Mouse (Mus musculus) hindbrain, embryonic 10.5 days (tissue): ENCODE measurements around the gene Mtcl1. TPM values are rescaled to one million over a fixed set of nuclear protein-coding genes. Genes with fewer than 3 reads are reported as not detected.
A peak's percentile ranks its signal among the peaks of the same experiment; 100 is the strongest.

Experiments used
- DNase-seq: peaks from one replicate; pipeline ENCODE4 v3.0.0-alpha.2; 2017; ENCODE audit warnings: low spot score
- H3K27ac ChIP-seq: fragments of 300-500 bp; sonication (generic); 2 replicates; pipeline ENCODE4 v1.5.1; 2016; ENCODE audit warnings: mild to moderate bottlenecking, moderate library complexity
- H3K27me3 ChIP-seq: fragments of 300-500 bp; sonication (generic); 2 replicates; pipeline ENCODE4 v1.6.1; 2016; ENCODE audit warnings: mild to moderate bottlenecking; ENCODE audit not compliant: poor library complexity, insufficient read depth, severe bottlenecking
- H3K36me3 ChIP-seq: fragments of 300-500 bp; sonication (generic); 2 replicates; pipeline ENCODE4 v1.6.1; 2016; ENCODE audit warnings: mild to moderate bottlenecking, moderate library complexity
- H3K4me1 ChIP-seq: fragments of 300-500 bp; sonication (generic); replicated peaks from 2 replicates; pipeline ENCODE4 v1.6.1; 2016; ENCODE audit warnings: mild to moderate bottlenecking
- H3K4me3 ChIP-seq: fragments of 300-500 bp; sonication (generic); 2 replicates; pipeline ENCODE4 v1.5.1; 2016; ENCODE audit warnings: mild to moderate bottlenecking, moderate library complexity
- H3K9me3 ChIP-seq: fragments of 300-500 bp; sonication (generic); 2 replicates; pipeline ENCODE4 v1.6.1; 2016; ENCODE audit warnings: mild to moderate bottlenecking, moderate library complexity
- WGBS: fragments of 180-500 bp; shearing (Covaris S2); methylation state at CpG from one replicate; pipeline ENCODE4 v1.1.7; 2016; 5-methylcytosine and 5-hydroxymethylcytosine counted together
- polyA plus RNA-seq: library from polyadenylated mRNA; unstranded; fragments of >200 nt; fragmentation: Nextera tagmentation; extraction: Ambion mirVana; gene quantifications from 2 replicates; pipeline ENCODE4 v1.2.1, GENCODE M21; 2016

Mtcl1 gene
- polyA plus RNA-seq = 52.8 and 89.7 TPM in 2 replicates

GRCm38 (mm10) chr17:66449460-66450341, at the start of gene Mtcl1:
Gene Mtcl1 (minus strand): TSS chr17:66449750.
- Histone ChIP-seq H3K4me3 (peak within 1 kb of the TSS; percentile 96), H3K27me3 (peaks cover 8% of the 10 kb centered on the region; the same call in 1 of the 2 replicates), H3K4me1 (peaks cover 76% of the 10 kb centered on the region), H3K27ac (peak within 1 kb of the TSS; percentile 97), H3K9me3 (no peaks in the 10 kb centered on the region), H3K36me3 (no peaks in the 10 kb centered on the region)
- WGBS = under 1% methylated on average over 76 of the region's 76 CpGs
- peak; percentile 85 for DNase-seq

GRCm38 (mm10) chr17:66498598-66498997, 49.0 kb upstream of the Mtcl1 start:
- no peak overlapping the region for H3K4me3 ChIP-seq
- H3K9me3 ChIP-seq = no peaks in the 10 kb centered on the region
- peaks cover 92% of the 10 kb centered on the region for H3K36me3 ChIP-seq
- H3K27me3 ChIP-seq = no peaks in the 10 kb centered on the region
- no peaks in the 10 kb centered on the region for H3K4me1 ChIP-seq
- WGBS = 92% methylated on average over 14 of the region's 14 CpGs
- H3K27ac ChIP-seq = no peak overlapping the region
- no peak for DNase-seq

DNA sequence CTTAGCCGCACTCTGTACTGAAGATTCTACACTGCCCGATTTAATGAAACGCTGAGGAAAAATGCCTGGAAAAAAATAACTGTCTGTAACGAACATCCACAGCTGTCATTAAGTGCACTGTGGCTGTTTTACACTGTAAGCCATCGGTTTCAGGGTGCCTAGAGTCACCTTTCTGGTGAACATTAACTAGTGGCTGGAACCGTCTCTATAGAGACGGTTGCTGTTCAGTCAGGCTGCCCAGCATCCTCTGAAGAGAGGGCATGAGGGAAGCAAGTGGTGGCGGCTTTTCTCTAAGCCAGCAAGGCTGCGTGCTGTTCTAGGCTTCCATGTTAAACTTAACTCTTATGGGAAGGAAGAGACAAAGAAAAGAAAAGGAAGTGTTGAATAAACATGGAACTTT, 47.0 kb upstream of the Mtcl1 start:
- Histone ChIP-seq H3K4me1 (no peaks in the 10 kb centered on the region), H3K9me3 (no peaks in the 10 kb centered on the region), H3K27me3 (no peaks in the 10 kb centered on the region), H3K27ac (no peak overlapping the region), H3K36me3 (peaks cover 81% of the 10 kb centered on the region), H3K4me3 (no peak overlapping the region)
- no peak for DNase-seq
- WGBS = 94% methylated on average over 9 of the region's 9 CpGs

GRCm38 (mm10) chr17:66490022-66490601, 40.6 kb upstream of the Mtcl1 start:
- H3K36me3 ChIP-seq = peaks cover 16% of the 10 kb centered on the region
- no peaks in the 10 kb centered on the region for H3K27me3 ChIP-seq
- no peak overlapping the region for H3K27ac ChIP-seq
- peak; percentile 57 for DNase-seq
- no peaks in the 10 kb centered on the region for H3K9me3 ChIP-seq
- peaks cover 10% of the 10 kb centered on the region for H3K4me1 ChIP-seq
- no peak overlapping the region for H3K4me3 ChIP-seq
- WGBS = 47% methylated on average over 10 of the region's 10 CpGs

DNA sequence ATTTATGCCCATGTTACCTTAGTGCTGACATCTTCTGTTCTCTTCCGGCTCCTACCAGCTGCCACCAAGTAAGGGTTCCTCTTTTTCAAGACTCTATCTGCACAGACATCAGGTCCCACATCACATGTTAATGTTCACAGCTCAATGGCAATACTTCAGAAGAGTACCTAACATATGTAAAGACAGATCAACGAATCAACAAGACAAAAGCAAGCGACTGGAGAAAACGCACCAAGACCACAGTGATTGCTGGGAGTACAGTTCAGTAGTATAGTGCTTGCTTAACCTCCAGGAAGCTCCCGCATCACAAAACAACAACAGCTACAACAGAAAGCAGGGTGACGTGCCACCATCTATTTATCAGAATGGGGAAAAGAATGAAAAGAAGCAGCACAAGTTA, 37.0 kb upstream of the Mtcl1 start:
- Histone ChIP-seq H3K27me3 (no peaks in the 10 kb centered on the region), H3K4me1 (peaks cover 30% of the 10 kb centered on the region), H3K9me3 (no peaks in the 10 kb centered on the region), H3K27ac (no peak overlapping the region), H3K36me3 (no peaks in the 10 kb centered on the region), H3K4me3 (no peak overlapping the region)
- 87% methylated on average over 6 of the region's 6 CpGs for WGBS
- DNase-seq = no peak

- H3K4me1 ChIP-seq = peaks cover 37% of the 10 kb centered on the region
- H3K27me3 ChIP-seq = peaks cover 3% of the 10 kb centered on the region; the same call in 1 of the 2 replicates
- H3K27ac ChIP-seq = peak overlapping the region; percentile 80
- H3K4me3 ChIP-seq = no peak overlapping the region
- DNase-seq = peak; percentile 88
- 7% methylated on average over 11 of the region's 11 CpGs for WGBS
- H3K9me3 ChIP-seq = no peaks in the 10 kb centered on the region
- H3K36me3 ChIP-seq = no peaks in the 10 kb centered on the region
These were observed 36.2 kb upstream of the Mtcl1 start for GRCm38 (mm10) chr17:66485742-66486141.

DNA sequence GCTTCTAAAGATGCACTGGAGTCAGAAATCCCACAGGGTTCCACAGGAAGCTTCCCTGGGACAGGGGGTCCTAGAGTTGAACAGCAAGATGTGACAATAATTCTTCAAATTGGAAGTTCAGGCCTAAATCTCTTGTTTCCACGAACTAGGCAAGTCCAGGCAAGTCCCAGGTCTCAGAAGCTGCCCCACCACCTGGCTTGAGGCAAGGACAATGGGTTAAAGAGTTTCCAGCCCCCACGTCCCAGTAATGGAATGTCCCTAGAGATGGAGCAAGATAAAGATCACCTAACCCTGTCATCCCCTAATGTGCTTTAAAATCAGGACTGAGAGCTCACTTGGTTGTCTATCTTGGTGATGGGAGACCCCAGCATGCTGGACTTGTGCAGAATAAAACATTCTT, 35.4 kb upstream of the Mtcl1 start:
- Histone ChIP-seq H3K4me3 (no peak overlapping the region), H3K27ac (peak overlapping the region; percentile 66), H3K36me3 (no peaks in the 10 kb centered on the region), H3K4me1 (peaks cover 45% of the 10 kb centered on the region), H3K27me3 (peaks cover 3% of the 10 kb centered on the region; the same call in 1 of the 2 replicates), H3K9me3 (no peaks in the 10 kb centered on the region)
- DNase-seq = no peak
- WGBS = 57% methylated on average over 2 of the region's 2 CpGs

- H3K36me3 ChIP-seq = no peaks in the 10 kb centered on the region
- no peak overlapping the region for H3K4me3 ChIP-seq
- no peaks in the 10 kb centered on the region for H3K9me3 ChIP-seq
- WGBS = 62% methylated on average over 9 of the region's 9 CpGs
- H3K27me3 ChIP-seq = peaks cover 8% of the 10 kb centered on the region; the same call in 1 of the 2 replicates
- H3K4me1 ChIP-seq = peaks cover 56% of the 10 kb centered on the region
- no peak for DNase-seq
- H3K27ac ChIP-seq = peak overlapping the region; percentile 66
These were observed 34.3 kb upstream of the Mtcl1 start for GRCm38 (mm10) chr17:66483651-66484454.

GRCm38 (mm10) chr17:66481295-66481694, 31.7 kb upstream of the Mtcl1 start:
- WGBS = 73% methylated on average over 5 of the region's 5 CpGs
- peaks cover 64% of the 10 kb centered on the region for H3K4me1 ChIP-seq
- H3K27ac ChIP-seq = peak overlapping the region; percentile 95
- H3K36me3 ChIP-seq = no peaks in the 10 kb centered on the region
- no peaks in the 10 kb centered on the region for H3K9me3 ChIP-seq
- no peak overlapping the region for H3K4me3 ChIP-seq
- no peak for DNase-seq
- peaks cover 15% of the 10 kb centered on the region; the same call in 1 of the 2 replicates for H3K27me3 ChIP-seq

DNA sequence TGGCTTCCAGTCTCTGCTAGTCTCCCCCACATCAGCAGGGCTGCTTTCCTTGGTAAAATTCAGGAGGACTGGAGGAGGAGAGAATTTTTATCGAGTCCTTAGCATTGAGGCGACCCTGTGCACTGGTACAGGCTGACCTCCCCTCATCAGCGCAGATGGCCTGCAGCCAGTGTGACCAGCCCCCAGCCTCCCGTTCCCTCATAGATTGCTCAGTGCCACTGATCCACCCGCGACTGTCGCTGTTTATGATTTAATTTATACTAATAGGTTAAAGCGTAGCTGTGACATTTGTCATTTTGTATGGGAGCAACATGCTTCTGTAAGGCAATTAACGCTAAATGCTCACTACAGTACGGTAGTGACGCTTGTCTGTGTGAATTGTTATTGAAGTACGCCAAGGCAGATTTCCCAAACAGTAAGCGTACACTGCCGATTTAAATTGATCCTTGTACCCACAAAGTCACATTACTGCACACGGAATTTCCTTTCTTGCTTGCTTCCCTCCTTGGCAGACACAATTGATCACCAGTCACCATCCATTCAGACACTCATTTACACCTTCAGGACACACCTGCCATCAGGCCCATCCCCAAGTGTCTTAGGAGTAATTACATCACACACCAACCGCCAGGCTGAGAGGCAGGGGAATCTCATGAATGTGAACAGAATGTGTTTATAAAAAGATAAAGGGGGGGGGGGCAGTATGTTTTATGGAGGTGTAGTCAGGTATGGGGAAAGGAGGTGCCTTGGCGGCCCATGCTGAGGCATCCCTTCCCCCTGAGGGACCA, 31.1 kb upstream of the Mtcl1 start:
- H3K27me3 ChIP-seq = peaks cover 15% of the 10 kb centered on the region; the same call in 1 of the 2 replicates
- peak overlapping the region; percentile 44 for H3K4me3 ChIP-seq
- no peaks in the 10 kb centered on the region for H3K9me3 ChIP-seq
- no peaks in the 10 kb centered on the region for H3K36me3 ChIP-seq
- H3K27ac ChIP-seq = peak overlapping the region; percentile 95
- peaks cover 58% of the 10 kb centered on the region for H3K4me1 ChIP-seq
- DNase-seq = peak; percentile 15
- WGBS = 17% methylated on average over 17 of the region's 17 CpGs

DNA sequence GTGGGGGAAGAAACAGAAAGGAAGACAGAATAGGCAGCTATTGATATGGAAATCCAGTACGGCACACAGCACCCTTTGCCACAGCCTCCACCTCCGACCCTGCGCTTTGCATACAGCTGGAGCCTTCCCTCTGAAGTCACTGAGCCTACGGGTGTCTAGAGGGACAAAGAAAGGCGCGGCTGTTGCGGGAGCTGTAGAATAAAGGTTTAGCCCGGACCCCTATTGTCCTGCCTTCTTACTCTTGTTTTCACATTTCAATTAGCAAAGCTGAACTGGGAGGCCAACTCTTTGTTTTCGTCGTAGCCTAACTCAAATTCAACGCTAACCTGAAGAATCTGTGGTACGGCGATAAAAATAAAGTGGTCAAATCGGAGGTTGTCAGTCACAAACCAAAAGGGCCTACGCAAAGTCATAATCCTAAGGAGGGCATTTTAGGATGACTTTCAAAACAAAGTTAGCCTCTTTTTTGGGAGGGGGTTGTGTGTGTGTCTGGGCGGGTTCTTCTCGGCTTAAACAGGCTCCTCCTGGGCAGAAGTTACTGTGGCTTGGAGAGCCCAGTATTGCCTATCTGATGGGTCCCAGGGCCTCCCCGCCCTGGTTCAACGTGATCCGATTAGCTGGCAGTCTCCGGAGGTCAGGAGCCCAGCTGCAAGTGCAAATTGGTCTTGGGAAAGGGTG, 30.4 kb upstream of the Mtcl1 start:
- Histone ChIP-seq H3K36me3 (no peaks in the 10 kb centered on the region), H3K27ac (peak overlapping the region; percentile 95), H3K4me3 (peak overlapping the region; percentile 44), H3K4me1 (peaks cover 54% of the 10 kb centered on the region), H3K27me3 (peaks cover 15% of the 10 kb centered on the region; the same call in 1 of the 2 replicates), H3K9me3 (peaks cover under 1% of the 10 kb centered on the region; the same call in 1 of the 2 replicates)
- 2% methylated on average over 21 of the region's 21 CpGs for WGBS
- DNase-seq = peak; percentile 89
